Mouse (Mus musculus) hindbrain, embryonic 14.5 days (tissue): ENCODE measurements around the gene Frmd4b. TPM values are rescaled to one million over a fixed set of nuclear protein-coding genes. Genes with fewer than 3 reads are reported as not detected.
A peak's percentile ranks its signal among the peaks of the same experiment; 100 is the strongest.

ENCODE experiments used
- ATAC-seq: fragments of 200-750 bp; cut with Nextera tagmentation; 2 replicates; pipeline ENCODE4 v1.8.0; 2017; ENCODE audit warnings: moderate number of reproducible peaks, mild to moderate bottlenecking, moderate TSS enrichment, moderate library complexity; ENCODE audit not compliant: low FRiP score
- DNase-seq: peaks from one replicate; pipeline ENCODE4 v3.0.0-alpha.2; 2015; ENCODE audit warnings: low spot score
- H3K27ac ChIP-seq: fragments of 300-500 bp; sonication (generic); 2 replicates; pipeline ENCODE4 v1.5.1; 2014; ENCODE audit warnings: mild to moderate bottlenecking, moderate library complexity
- H3K27me3 ChIP-seq: fragments of 300-500 bp; sonication (generic); 2 replicates; pipeline ENCODE4 v1.6.1; 2014; ENCODE audit warnings: mild to moderate bottlenecking, low read length, mixed read lengths; ENCODE audit not compliant: control insufficient read depth, insufficient read depth
- H3K36me3 ChIP-seq: fragments of 300-500 bp; sonication (generic); replicated peaks from 2 replicates; pipeline ENCODE4 v1.6.1; 2014; ENCODE audit not compliant: control insufficient read depth, insufficient read depth
- H3K4me1 ChIP-seq: fragments of 300-500 bp; sonication (generic); replicated peaks from 2 replicates; pipeline ENCODE4 v1.6.1; 2014; ENCODE audit warnings: antibody characterized with exemption, low read length, mixed read lengths; ENCODE audit not compliant: control insufficient read depth, insufficient read depth
- H3K4me2 ChIP-seq: fragments of 300-500 bp; sonication (generic); replicated peaks from 2 replicates; pipeline ENCODE4 v1.6.1; 2014; ENCODE audit warnings: mild to moderate bottlenecking, moderate library complexity
- H3K4me3 ChIP-seq: fragments of 300-500 bp; sonication (generic); replicated peaks from 2 replicates; pipeline ENCODE4 v1.5.1; 2014; ENCODE audit warnings: mild to moderate bottlenecking, low read length
- H3K9ac ChIP-seq: fragments of 300-500 bp; sonication (generic); 2 replicates; pipeline ENCODE4 v1.6.1; 2014
- H3K9me3 ChIP-seq: fragments of 300-500 bp; sonication (generic); 2 replicates; pipeline ENCODE4 v1.6.1; 2016; ENCODE audit warnings: low read length; ENCODE audit not compliant: control insufficient read depth
- WGBS: fragments of 180-500 bp; shearing (Covaris S2); extraction: QIAGEN DNeasy Blood & Tissue Kit; methylation state at CpG from one replicate; pipeline ENCODE4 v1.1.7; 2014; 5-methylcytosine and 5-hydroxymethylcytosine counted together
- polyA plus RNA-seq: library from polyadenylated mRNA; unstranded; fragments of >200 nt; fragmentation: Nextera tagmentation; extraction: Ambion mirVana; gene quantifications from 2 replicates; pipeline ENCODE4 v1.2.1, GENCODE M21; 2014

Frmd4b gene
- polyA plus RNA-seq, 1 experiment from 2014 or later = 25.1 TPM

GRCm38 (mm10) chr6:97396351-97396956, 220.9 kb downstream of the Frmd4b start:
- Histone ChIP-seq H3K4me3 (no peak overlapping the region), H3K4me2 (no peak overlapping the region; the same call in 1 of the 2 replicates), H3K27me3 (no peaks in the 10 kb centered on the region), H3K9ac (no peak overlapping the region), H3K36me3 (no peaks in the 10 kb centered on the region), H3K4me1 (peaks cover 30% of the 10 kb centered on the region), H3K27ac (peak overlapping the region; percentile 60), H3K9me3 (no peaks in the 10 kb centered on the region)
- DNase-seq = peak; percentile 72
- peak; percentile 78 for ATAC-seq
- 8% methylated on average over 9 of the region's 9 CpGs for WGBS

DNA sequence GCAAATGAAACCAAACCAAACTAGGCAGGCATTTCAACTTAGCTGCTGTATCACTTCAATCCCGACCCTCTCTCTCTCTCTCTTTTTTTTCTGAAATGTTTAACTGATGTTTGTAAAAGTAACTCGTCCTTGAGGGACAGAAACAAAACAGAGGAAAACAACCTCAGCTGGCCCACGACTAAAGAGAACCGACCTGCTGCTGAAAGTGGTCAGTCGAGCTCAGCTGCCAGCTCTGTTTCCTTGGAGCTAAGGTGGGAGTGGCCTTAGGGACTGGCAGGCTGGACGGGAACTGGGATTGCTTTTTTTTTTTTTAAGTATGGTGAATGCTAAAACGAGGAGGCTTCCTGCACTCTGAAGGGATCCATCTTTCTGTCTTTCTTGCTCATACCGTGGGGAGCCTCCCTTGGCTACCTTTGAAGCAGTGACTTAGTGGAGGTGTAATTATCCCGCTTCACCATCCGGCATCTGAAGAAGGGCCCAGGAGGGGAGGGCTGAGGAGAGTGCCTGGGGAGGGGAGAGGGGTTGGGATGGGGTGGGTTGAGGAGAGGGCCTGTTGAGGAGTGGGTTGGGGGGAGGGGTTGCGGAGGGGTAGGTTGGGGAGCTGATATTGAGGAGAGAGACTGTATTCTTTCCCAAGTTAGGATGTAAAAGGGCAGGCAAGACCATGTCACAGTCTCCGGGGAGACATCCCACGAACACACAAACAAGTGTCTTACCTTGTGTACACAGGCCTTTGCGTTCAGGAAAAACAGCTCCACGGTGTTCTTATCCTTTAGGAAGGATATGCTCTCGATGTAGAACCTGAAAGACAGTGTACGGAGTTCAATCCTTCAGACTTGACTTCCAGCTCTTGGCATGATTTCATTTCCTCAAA, 221.6 kb downstream of the Frmd4b start:
- Histone ChIP-seq H3K4me1 (peaks cover 30% of the 10 kb centered on the region), H3K9ac (0 out of 2 replicates have a peak overlapping the region, but pooled peaks have one; percentile 31), H3K36me3 (no peaks in the 10 kb centered on the region), H3K4me2 (peak overlapping the region; percentile 15; the same call in 1 of the 2 replicates), H3K9me3 (no peaks in the 10 kb centered on the region), H3K27me3 (no peaks in the 10 kb centered on the region), H3K4me3 (no peak overlapping the region), H3K27ac (peak overlapping the region; percentile 60)
- WGBS = 9% methylated on average over 17 of the region's 17 CpGs
- ATAC-seq (peak; percentile 22; the same call in 1 of the 2 replicates), DNase-seq (no peak)

GRCm38 (mm10) chr6:97394473-97395075, 222.8 kb downstream of the Frmd4b start:
- H3K4me2 ChIP-seq = 0 out of 2 replicates have a peak overlapping the region, but pooled peaks have one; percentile 15
- WGBS = 43% methylated on average over 12 of the region's 12 CpGs
- H3K27ac ChIP-seq = peak overlapping the region; percentile 38; the same call in 1 of the 2 replicates
- no peak for DNase-seq
- no peak overlapping the region for H3K4me3 ChIP-seq
- H3K9me3 ChIP-seq = no peaks in the 10 kb centered on the region
- peaks cover 30% of the 10 kb centered on the region for H3K4me1 ChIP-seq
- no peak for ATAC-seq
- H3K36me3 ChIP-seq = no peaks in the 10 kb centered on the region
- no peaks in the 10 kb centered on the region for H3K27me3 ChIP-seq
- no peak overlapping the region for H3K9ac ChIP-seq

DNA sequence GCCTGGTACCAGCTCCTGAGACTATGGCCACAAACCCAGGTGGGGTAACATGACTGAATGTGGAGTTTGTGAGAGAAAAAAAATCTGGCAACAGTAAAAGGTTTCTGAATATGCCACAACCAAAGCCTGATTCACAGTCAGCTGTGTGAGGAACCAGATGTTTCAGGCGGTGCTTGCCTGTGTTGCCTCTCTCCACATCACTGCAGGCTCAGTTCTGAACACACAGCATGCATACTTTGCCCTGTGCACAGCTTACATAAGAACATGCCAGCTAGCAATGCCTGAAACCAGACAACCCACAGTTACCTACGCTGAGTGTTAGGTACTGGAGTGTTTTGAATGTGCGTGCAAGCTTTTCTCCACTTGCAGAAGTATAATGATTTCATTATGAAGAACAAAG, 224.4 kb downstream of the Frmd4b start:
- Histone ChIP-seq H3K27me3 (no peaks in the 10 kb centered on the region), H3K27ac (no peak overlapping the region), H3K4me3 (no peak overlapping the region), H3K9ac (no peak overlapping the region), H3K4me2 (no peak overlapping the region), H3K36me3 (no peaks in the 10 kb centered on the region), H3K9me3 (no peaks in the 10 kb centered on the region), H3K4me1 (peaks cover 30% of the 10 kb centered on the region)
- no peak for DNase-seq
- no peak for ATAC-seq
- 83% methylated on average over 3 of the region's 3 CpGs for WGBS

DNA sequence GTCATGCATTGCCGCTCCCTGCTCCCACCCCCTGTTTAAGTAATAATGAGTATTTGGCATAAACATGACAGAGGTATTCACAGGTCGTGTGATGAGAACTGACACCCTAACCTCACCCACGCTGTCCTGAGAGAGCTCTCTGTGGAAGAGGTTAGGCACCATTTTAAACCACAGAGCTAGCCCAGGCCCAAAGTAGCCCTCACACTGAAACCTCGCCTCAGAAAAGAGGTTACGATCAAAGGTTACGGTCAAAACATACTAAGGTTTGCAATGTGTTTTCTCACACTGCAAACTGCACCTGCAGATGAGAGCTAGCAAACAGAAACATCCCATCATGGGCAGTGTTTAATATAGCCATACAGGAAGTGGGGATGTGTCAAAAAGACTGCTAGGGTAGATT, 230.0 kb downstream of the Frmd4b start:
- ATAC-seq = no peak
- H3K4me2 ChIP-seq = no peak overlapping the region
- H3K27me3 ChIP-seq = no peaks in the 10 kb centered on the region
- H3K4me1 ChIP-seq = no peaks in the 10 kb centered on the region
- no peaks in the 10 kb centered on the region for H3K36me3 ChIP-seq
- no peak overlapping the region for H3K4me3 ChIP-seq
- DNase-seq = no peak
- 84% methylated on average over 6 of the region's 6 CpGs for WGBS
- H3K27ac ChIP-seq = no peak overlapping the region
- H3K9me3 ChIP-seq = no peaks in the 10 kb centered on the region
- no peak overlapping the region for H3K9ac ChIP-seq

DNA sequence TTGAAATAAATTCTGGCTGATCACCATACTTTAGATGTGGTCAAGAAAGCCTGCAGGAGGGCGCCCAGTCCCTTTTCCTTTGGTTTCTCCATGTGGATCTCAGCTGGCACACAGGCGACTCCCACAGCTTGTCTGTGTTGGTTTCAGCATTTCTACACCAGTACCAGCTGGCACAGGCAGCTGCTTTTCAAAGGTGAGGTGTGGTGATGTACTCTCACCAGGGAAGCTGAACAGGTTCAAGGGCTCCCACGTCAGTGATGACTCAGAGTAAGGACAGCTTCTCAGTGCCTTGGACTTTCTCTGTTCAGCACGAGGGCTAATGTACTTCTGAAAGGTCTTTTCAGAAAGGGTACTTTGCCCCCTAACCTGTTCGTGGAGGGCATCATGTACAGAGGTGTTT, 232.4 kb downstream of the Frmd4b start:
- DNase-seq = no peak
- H3K27me3 ChIP-seq = no peaks in the 10 kb centered on the region
- ATAC-seq = no peak

GRCm38 (mm10) chr6:97381275-97381674, 236.1 kb downstream of the Frmd4b start:
- Histone ChIP-seq H3K4me3 (no peak overlapping the region), H3K27me3 (no peaks in the 10 kb centered on the region), H3K4me2 (no peak overlapping the region), H3K36me3 (no peaks in the 10 kb centered on the region), H3K27ac (no peak overlapping the region), H3K4me1 (no peaks in the 10 kb centered on the region), H3K9me3 (no peaks in the 10 kb centered on the region), H3K9ac (no peak overlapping the region)
- 67% methylated on average over 4 of the region's 4 CpGs for WGBS
- DNase-seq = no peak
- ATAC-seq = no peak

More for the DNA sequence above, 232.4 kb downstream of the Frmd4b start:
- H3K36me3 ChIP-seq = no peaks in the 10 kb centered on the region
- H3K27ac ChIP-seq = no peak overlapping the region
- H3K4me3 ChIP-seq = no peak overlapping the region
- no peak overlapping the region for H3K9ac ChIP-seq
- H3K4me1 ChIP-seq = no peaks in the 10 kb centered on the region
- H3K9me3 ChIP-seq = no peaks in the 10 kb centered on the region
- 84% methylated on average over 5 of the region's 5 CpGs for WGBS
- H3K4me2 ChIP-seq = no peak overlapping the region

DNA sequence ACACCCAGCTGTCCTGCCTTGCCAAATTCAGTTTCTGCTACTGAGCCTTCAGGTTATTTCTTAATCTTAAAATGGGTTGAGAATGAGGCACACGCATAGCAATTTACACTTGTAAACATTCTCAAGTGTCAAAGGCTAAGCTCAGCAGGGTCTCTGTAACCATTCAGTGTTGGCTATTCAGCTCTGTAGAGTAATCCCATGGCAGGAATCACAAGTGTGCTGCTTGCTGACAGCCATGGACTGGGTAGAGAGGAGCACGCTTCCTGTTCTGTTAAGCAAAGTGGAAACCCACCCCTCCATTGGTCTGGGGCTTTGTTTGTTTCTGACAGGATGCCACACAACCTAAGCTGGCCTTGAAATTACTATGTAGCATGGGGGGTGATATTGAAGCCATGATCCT, 246.4 kb downstream of the Frmd4b start:
- ATAC-seq (no peak), DNase-seq (no peak)
- Histone ChIP-seq H3K9me3 (no peaks in the 10 kb centered on the region), H3K27me3 (no peaks in the 10 kb centered on the region), H3K4me2 (no peak overlapping the region), H3K4me3 (no peak overlapping the region), H3K4me1 (no peaks in the 10 kb centered on the region), H3K36me3 (no peaks in the 10 kb centered on the region), H3K9ac (no peak overlapping the region), H3K27ac (no peak overlapping the region)
- 21% methylated on average over 2 of the region's 2 CpGs for WGBS

GRCm38 (mm10) chr6:97370460-97370859, 246.9 kb downstream of the Frmd4b start:
- Histone ChIP-seq H3K9ac (no peak overlapping the region), H3K9me3 (no peaks in the 10 kb centered on the region), H3K27ac (no peak overlapping the region), H3K4me2 (no peak overlapping the region), H3K4me3 (no peak overlapping the region), H3K36me3 (no peaks in the 10 kb centered on the region), H3K27me3 (no peaks in the 10 kb centered on the region), H3K4me1 (no peaks in the 10 kb centered on the region)
- 38% methylated on average over 1 of the region's 1 CpGs for WGBS
- DNase-seq (no peak), ATAC-seq (no peak)
